Mouse (Mus musculus) lung, postnatal 4 days (tissue): ENCODE results near the gene Mgat4a.

Source experiments
- DNase-seq, 2 experiments: peaks; one replicate each; pipeline ENCODE4 v3.0.0; 2021

Mgat4a gene

DNA sequence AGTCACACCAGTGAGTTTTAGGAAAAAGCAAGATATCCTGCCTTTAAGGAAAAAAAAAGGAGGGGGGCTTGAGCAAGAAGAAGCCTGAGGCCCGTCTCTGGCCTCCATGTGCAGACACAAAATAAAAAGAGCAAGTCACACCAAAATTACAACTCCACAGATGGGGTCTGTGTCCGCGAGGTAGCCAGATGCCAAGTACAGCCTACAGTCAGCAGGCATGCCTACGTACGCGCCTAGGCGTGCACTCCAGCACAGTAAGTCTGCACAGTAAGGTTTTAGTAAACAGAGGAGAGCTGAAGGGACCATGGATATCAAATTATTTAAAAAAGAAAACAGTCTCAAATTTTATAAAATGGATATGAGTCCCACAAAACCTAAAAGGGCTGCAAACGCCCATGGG, 89.5 kb downstream of the Mgat4a start:
- DNase-seq, result no peak

GRCm38 (mm10) chr1:37448361-37449095, 92.3 kb downstream of the Mgat4a start:
- DNase-seq, result peak in 1 of 2 experiments; percentile 59

DNA sequence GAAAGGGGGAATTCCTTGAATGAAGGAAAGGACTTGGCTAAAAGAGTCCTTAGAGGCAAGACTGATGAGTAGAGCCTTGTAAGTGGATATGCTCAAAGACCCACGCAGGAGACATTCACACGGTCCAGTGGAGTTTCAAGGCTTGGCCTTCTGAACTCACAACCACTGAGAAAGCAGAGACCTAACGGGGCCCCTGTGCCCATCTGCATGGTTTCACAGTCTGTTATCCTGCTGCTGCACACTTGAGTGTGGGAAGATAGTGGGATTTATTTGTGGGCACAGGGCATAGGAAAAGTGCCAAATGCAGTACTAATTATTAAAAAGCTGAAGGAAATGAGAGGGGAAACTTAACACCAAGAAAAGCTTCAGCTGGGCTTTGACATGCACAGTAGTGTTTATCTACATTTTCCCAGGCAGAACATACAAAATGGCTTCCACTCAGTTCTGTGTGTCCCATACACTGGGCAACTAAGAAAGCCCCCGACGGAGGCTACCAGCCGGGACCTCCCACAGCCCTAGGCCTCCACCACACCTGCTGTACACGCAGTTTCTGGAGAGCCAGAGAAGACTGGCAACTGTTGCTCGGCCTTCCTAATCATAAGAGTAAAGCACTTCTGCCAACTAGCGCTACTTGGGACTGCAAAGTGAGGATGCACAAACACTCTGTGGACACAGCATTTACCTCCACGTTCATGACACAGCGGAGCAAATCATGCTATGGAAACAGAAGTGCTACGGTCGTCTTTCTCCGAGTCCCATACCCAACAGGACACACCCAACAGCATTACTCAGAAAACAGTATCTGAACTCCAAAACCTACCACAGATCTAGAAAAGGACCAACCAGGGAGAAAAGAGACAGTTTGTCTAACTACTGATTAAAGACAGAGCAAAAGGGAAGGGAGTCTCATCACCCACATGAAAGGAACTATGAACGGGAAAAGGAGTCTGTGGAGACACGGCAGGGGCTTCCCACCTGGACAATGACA, 97.7 kb downstream of the Mgat4a start:
- DNase-seq, result no peak

GRCm38 (mm10) chr1:37436419-37436818, 104.4 kb downstream of the Mgat4a start:
- peak in 1 of 2 experiments; percentile 13 for DNase-seq

DNA sequence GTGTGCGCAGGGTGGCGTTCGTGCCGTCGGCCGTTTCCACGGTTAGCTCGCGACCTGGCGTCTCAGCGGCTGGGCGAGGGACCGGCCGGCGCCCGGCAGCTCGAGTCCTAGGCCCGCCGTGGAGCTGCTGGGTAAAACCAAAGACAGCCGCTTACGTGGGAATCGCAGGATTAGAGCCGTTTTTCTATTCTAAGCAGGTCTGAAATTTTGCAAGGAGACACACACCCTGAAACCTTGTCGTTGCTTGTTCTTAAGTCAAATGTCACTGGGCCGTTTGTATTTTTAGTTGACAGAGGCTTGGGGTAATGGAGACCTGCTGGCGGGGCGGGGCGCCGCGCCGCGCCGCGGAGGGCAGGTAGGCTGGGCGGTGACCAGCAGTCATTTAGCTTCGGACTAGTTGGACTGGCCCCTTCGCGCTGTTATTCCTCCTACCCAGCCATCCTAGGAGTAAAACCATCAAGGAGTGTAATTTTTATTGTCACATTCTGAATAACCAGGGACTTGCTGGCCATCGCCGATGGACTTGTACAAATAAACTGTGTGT, 110.4 kb downstream of the Mgat4a start:
- DNase-seq, result peak in 1 of 2 experiments; percentile 41

- DNase-seq, result peak; percentile 95 to 97
Measured at GRCm38 (mm10) chr1:37429366-37430296, 111.2 kb downstream of the Mgat4a start, which contains the start of the genes Coa5 and Unc50. Gene Coa5 (minus strand): TSS chr1:37430103. Gene Unc50 (plus strand): TSS chr1:37430139.

GRCm38 (mm10) chr1:37428911-37429310, 111.9 kb downstream of the Mgat4a start:
- peak in 1 of 2 experiments; percentile 9 for DNase-seq

- peak in 1 of 2 experiments; percentile 13 for DNase-seq
Measured at GRCm38 (mm10) chr1:37427144-37427875, 113.5 kb downstream of the Mgat4a start.

DNA sequence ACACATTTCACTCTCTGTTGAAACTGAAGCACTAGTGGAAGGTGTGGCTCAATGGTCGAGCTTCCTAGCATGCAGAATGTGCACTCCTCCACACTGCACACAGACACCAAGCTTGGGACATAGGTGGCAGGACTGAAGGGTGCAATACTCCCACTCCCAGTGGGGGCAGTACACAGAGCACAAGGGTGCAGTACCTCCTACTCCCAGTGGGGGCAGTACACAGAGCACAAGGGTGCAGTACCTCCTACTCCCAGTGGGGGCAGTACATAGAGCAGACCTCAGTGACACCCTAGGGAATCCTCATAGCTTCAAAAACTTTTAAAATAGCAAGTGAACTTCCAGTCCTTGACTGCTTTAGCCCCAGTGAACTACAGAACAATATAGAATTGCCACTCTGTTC, 121.4 kb downstream of the Mgat4a start:
- DNase-seq, result peak; percentile 64 to 83

- DNase-seq, result no peak
Measured at GRCm38 (mm10) chr1:37415394-37415793, 125.4 kb downstream of the Mgat4a start.

DNA sequence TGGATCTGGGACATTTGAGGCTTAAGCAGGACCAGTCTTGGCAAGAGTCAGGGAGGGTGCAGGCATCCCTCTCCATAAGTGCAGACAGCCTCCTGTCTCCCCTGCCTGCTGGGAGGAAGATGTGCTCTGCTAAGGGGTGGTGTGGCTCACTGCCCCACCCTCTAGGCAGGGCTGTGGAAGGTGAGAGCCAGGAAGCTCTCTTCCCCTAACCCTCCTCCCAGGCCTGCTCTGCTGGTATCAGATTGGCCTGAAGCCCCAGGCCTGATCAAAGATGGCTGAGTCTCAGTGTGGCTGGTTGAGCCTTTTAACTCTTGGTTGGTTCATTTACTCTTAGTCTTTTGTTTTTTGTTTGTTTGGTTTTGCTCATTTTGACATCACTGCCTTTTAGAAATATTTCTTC, 131.2 kb downstream of the Mgat4a start:
- DNase-seq, result no peak

DNA sequence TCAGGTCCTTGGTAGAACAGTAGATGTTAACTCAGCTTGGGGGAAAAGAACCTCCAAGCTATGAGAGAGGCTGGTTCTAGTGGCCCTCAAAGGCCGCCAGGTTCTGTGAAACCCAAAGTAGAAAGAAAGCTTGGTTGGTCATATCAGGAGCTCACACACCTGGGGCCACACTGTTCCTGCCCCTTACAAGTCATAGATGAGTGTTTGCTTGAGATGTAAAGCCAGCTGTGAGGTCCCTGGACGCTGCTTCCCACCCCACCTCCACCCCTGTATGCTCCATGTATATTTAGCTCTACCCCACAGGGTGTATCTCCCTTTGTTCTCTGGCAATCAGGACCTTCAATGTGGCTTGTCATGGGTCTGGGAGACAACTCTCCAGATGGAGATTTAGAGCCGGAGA, 132.1 kb downstream of the Mgat4a start:
- no peak for DNase-seq

DNA sequence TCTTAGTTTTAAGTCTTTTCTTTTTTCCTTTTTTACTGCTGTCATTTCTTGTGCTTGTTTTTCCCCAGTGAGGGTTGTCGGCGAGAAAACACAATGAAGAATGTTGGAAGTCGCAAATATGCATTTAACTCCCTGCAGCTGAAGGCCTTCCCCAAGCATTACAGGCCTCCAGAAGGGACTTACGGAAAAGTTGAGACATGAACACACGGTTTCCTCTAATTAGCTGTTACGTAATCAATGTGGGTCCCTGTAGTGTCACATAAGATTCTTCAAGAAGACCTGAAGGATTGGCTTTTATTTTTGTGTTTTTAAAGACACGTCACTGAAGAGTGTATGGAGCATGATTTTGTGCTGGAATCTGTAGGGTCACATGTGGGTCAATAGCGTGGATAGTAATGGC, 132.8 kb downstream of the Mgat4a start:
- DNase-seq, result no peak

- DNase-seq, result no peak
Measured at GRCm38 (mm10) chr1:37407228-37407627, 133.6 kb downstream of the Mgat4a start.

DNA sequence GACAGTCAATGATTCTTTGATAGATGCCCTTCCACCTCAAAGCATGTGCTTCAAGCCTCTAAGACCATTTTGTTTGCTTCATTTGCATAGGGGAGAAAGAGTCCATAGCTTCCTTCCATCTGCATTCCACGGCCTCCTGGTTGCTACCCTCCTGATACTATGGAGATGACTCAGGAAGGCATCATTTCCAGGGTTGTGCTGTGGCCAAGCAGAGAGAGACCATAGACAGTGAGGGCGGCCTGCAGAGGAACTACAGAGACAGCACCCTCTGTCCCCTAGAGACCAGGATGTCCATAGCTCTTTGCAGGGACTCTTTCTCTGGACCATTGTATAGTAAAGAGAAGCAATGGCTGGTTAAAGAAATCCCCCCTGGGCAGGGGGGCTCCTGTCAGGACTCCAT, 135.7 kb downstream of the Mgat4a start:
- DNase-seq, result no peak

- DNase-seq, result peak; percentile 40 to 64
Measured at GRCm38 (mm10) chr1:37401687-37402086, 139.1 kb downstream of the Mgat4a start.

- no peak for DNase-seq
Measured at GRCm38 (mm10) chr1:37399734-37400133, 141.1 kb downstream of the Mgat4a start.

DNA sequence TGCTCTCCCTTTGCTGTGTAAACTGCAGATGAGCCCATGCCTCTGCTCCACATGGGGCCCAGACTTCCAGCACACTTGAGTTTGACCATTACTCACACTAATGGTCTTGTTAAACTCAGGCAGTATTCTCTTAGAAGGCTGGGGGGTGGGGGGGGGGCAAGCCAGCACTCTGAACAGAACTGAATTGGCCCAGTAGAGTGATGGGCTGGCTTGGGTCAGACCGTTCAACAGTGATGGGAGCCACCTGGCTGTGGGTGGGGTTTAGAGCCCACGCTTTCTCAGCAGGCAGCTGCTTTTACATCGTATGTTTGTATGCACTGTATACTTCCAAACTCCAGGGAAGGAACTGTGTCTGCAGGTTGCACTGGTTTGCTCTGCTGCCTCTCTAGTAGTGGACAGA, 141.9 kb downstream of the Mgat4a start:
- peak in 1 of 2 experiments; percentile 42 for DNase-seq

- no peak for DNase-seq
Measured at GRCm38 (mm10) chr1:37396481-37396880, 144.3 kb downstream of the Mgat4a start.

GRCm38 (mm10) chr1:37393174-37393573, 147.6 kb downstream of the Mgat4a start:
- DNase-seq, result no peak
